Mouse (Mus musculus) fat pad, adult 2 months (tissue): ENCODE measurements around the gene Psme4.
"Not testable (repeated sequence)": the region's sequence is repeated elsewhere in the genome, so short reads cannot be mapped to it uniquely, and the experiment has no call there.

Source experiments
- DNase-seq: peaks from one replicate; pipeline ENCODE4 v3.0.0-alpha.2; 2011; ENCODE audit warnings: low read depth, low spot score; ENCODE audit errors: extremely low read depth

Psme4 gene

GRCm38 (mm10) chr11:30771267-30771903, at the start of gene Psme4:
Gene Psme4 (plus strand): TSS chr11:30771726.
- DNase-seq = no peak

- no peak for DNase-seq
Measured at GRCm38 (mm10) chr11:30723438-30723837, 48.1 kb upstream of the Psme4 start.

GRCm38 (mm10) chr11:30730721-30731120, 40.8 kb upstream of the Psme4 start:
- DNase-seq = no peak

GRCm38 (mm10) chr11:30733376-30733775, 38.1 kb upstream of the Psme4 start:
- no peak for DNase-seq

- DNase-seq = no peak
Measured at GRCm38 (mm10) chr11:30743991-30744390, 27.5 kb upstream of the Psme4 start.

- no peak for DNase-seq
Measured at GRCm38 (mm10) chr11:30748938-30749337, 22.6 kb upstream of the Psme4 start.

- no peak for DNase-seq
Measured at GRCm38 (mm10) chr11:30749587-30749986, 21.9 kb upstream of the Psme4 start.

- no peak for DNase-seq
Measured at GRCm38 (mm10) chr11:30750039-30750823, 21.3 kb upstream of the Psme4 start.

- DNase-seq = no peak
Measured at GRCm38 (mm10) chr11:30752956-30753355, 18.6 kb upstream of the Psme4 start.

- DNase-seq = not testable (repeated sequence)
Measured at GRCm38 (mm10) chr11:30754486-30754854, 17.1 kb upstream of the Psme4 start.

- no peak for DNase-seq
Measured at GRCm38 (mm10) chr11:30754855-30755530, 16.5 kb upstream of the Psme4 start.

- no peak for DNase-seq
Measured at GRCm38 (mm10) chr11:30761381-30761780, 10.1 kb upstream of the Psme4 start.

GRCm38 (mm10) chr11:30761891-30762290, 9.6 kb upstream of the Psme4 start:
- no peak for DNase-seq

- DNase-seq = no peak
Measured at GRCm38 (mm10) chr11:30765076-30765475, 6.5 kb upstream of the Psme4 start.

- DNase-seq = no peak
Measured at GRCm38 (mm10) chr11:30770817-30771216, 709 bp upstream of the Psme4 start.

GRCm38 (mm10) chr11:30771904-30772581, 517 bp downstream of the Psme4 start:
- no peak for DNase-seq

GRCm38 (mm10) chr11:30772777-30773417, 1.4 kb downstream of the Psme4 start:
- DNase-seq = no peak

- DNase-seq = no peak
Measured at GRCm38 (mm10) chr11:30774638-30775037, 3.1 kb downstream of the Psme4 start.

- no peak for DNase-seq
Measured at GRCm38 (mm10) chr11:30777498-30777897, 6.0 kb downstream of the Psme4 start.

GRCm38 (mm10) chr11:30780893-30781292, 9.4 kb downstream of the Psme4 start:
- DNase-seq = no peak

GRCm38 (mm10) chr11:30781612-30782011, 10.1 kb downstream of the Psme4 start:
- DNase-seq = no peak
